Mouse (Mus musculus): Measurements from ENCODE around the gene Gars. TPM values are rescaled to one million over a fixed set of nuclear protein-coding genes. Genes with fewer than 3 reads are reported as not detected.

Gars gene
- total RNA-seq, 2 experiments from 2014 or later: 38.2 to 84.3 TPM

DNA sequence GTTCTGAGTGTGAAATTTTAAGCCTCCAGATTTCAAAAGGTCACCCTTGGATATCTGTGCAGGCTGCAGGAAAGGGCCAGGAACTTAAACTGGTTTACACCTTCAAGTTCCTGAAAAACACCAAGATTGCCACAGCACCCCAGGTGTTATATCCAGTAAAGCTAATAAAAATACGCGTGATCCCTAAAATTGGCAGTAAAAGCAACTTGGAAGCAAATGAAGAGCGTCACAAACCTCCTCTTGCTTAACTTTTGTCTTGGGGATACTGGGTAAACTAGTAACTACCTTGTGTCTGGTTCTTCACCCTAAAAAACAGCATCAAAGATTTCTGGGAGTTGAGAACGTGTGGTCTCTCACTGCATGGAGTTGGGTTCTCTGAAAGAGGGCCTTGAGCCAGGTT is 1.1 kb upstream of the Gars start:
- no peak for ATAC-seq (ENCODE audit: poor library complexity, severe bottlenecking)

- peak; percentile 8; the same call in 1 of the 2 replicates for ATAC-seq (ENCODE audit: poor library complexity, severe bottlenecking)
These were observed 1.1 kb downstream of the Gars start for GRCm38 (mm10) chr6:55038671-55039445.

GRCm38 (mm10) chr6:55039446-55039783 is 1.6 kb downstream of the Gars start:
- ATAC-seq (ENCODE audit: poor library complexity, severe bottlenecking): no peak

DNA sequence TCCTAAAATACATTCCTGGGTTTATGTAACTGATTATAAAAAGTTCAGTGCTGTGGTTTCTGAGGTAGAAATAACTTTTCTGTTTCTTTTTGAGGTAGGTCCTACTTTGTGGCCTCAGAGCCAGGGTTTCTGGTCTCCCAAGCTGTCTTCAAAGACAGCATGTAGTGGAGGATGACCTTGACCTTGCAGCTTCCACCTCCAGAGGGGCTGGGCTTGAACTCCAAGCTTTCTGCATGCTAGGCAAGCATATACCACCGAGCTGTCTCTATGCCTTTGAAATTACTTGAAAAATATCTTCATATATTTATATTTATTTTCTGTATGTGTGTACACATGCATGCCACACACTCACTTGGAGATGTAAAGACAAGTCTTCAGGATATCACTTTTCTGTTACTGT is 2.2 kb downstream of the Gars start:
- no peak for ATAC-seq (ENCODE audit: poor library complexity, severe bottlenecking)

DNA sequence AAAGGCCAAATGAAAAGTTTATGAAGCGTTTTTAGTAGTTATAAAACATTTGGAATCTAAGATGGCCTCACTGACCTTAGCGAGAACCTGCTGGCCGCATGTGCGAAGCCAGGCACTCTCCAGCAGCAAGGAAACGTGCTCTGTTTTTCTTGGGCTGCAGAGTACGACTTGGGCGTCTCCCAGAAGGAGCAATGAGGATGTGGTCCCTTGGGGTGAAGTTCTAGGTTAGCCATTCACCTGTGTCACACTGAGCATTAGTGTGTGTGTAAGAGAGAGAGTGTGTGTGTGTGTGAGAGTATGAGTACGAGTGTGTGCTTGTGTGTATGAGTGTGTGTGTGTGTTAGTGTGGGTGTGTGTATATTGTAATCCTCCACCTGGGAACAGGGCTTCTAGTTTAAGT is 5.4 kb downstream of the Gars start:
- ATAC-seq (ENCODE audit: poor library complexity, severe bottlenecking): no peak

DNA sequence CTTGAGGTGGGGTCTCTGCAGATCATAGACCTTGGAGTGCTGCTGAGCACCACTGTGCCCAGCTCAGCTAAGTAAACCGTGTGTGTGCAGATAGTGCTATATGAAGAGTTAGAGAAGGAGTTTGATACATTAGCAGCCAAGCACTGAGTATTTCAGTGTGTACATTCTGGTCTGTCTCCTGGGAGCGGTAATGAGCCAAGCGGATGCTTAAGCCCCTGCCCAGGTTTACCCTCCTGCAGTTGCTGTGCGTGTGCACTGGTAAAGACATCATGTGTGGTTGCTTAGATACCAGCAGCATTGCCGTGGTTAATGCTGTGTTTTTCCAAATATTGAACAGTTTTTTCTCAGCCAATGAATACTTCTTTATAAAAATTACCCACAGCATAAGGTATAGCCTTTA is 6.7 kb downstream of the Gars start:
- ATAC-seq (ENCODE audit: poor library complexity, severe bottlenecking): no peak

DNA sequence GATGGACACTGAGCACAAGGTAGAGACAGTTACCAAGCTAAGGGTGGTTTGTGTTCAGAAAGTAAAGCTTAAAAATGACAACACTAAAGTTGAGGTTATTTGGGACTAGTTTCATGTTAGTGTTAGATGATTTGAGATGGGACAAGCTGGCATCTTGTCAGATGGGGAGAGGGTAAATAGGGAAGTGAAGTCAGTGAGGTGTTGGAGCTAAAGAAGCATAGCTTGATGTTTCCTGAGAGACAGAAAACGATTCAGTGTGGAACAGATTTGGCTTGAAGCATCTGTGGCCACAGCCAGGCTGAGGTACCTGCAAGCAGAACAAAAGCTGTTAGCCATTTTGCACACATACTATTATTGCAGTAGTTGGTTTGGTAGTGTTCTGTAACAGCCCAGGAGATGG is 7.5 kb downstream of the Gars start:
- ATAC-seq (ENCODE audit: poor library complexity, severe bottlenecking): no peak

- ATAC-seq (ENCODE audit: poor library complexity, severe bottlenecking): no peak
These were observed 11.4 kb downstream of the Gars start for GRCm38 (mm10) chr6:55049186-55049585.

GRCm38 (mm10) chr6:55054491-55054890 is 16.7 kb downstream of the Gars start:
- no peak for ATAC-seq (ENCODE audit: poor library complexity, severe bottlenecking)

DNA sequence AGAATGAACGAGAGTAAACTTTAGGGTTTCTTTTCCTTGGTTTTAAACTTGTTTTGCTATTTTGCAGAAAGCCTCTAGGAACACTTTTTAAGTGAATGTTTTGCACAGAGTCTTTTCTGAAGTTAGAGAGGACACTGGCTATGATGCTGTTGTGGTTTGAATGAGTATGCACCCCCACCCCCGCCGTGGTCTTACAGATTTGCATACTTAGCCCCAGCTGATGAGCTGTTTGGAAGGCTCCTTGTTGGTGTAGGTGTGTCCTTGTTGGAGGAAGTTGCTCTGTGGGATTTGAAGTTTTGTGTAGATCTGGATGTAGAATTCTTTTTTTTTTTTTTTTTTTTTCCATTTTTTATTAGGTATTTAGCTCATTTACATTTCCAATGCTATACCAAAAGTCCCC is 19.6 kb downstream of the Gars start:
- ATAC-seq (ENCODE audit: poor library complexity, severe bottlenecking): no peak

GRCm38 (mm10) chr6:55060241-55060825 is 22.5 kb downstream of the Gars start:
- no peak for ATAC-seq (ENCODE audit: poor library complexity, severe bottlenecking)

GRCm38 (mm10) chr6:55061328-55061727 is 23.5 kb downstream of the Gars start:
- no peak for ATAC-seq (ENCODE audit: poor library complexity, severe bottlenecking)

DNA sequence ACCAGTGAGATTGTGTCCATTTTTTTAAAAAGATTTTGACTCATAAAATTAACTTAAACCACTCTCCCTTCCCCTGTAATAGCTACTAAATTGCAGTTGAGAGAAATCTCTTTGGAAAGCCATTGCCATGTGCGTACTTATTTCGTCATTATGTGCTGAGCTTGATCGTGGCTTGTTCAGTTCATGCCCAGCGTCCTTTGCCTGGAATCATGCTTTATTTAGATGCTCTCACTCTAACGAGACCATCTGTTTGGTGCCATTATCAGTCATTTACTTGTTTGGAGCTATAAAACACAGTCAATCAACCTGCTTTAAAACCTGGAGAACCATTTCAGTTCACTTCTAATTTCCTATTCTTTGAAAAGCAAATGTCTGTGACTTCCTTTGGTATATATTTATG is 24.4 kb downstream of the Gars start:
- ATAC-seq (ENCODE audit: poor library complexity, severe bottlenecking): no peak

- ATAC-seq (ENCODE audit: poor library complexity, severe bottlenecking): no peak
These were observed 26.1 kb downstream of the Gars start for GRCm38 (mm10) chr6:55063793-55064476.

DNA sequence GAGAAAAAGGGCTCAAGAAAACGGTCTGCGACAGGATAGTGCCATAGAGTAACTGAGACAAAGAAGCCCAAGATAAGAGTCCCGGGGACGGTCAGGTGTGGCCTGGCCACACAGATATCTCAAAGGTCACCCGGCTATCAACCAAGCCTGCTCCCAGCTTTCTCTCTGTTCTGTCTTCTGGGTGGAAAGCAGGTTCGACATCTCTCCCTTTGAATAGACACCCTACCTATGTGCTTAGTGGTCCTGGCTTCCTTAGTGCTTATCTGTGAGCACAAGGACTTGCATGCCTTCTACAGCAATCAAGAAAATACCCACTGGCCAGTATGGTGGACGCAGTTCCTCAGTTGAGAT is 26.6 kb downstream of the Gars start:
- no peak for ATAC-seq (ENCODE audit: poor library complexity, severe bottlenecking)

- ATAC-seq (ENCODE audit: poor library complexity, severe bottlenecking): no peak
These were observed 28.1 kb downstream of the Gars start for GRCm38 (mm10) chr6:55065903-55066302.

DNA sequence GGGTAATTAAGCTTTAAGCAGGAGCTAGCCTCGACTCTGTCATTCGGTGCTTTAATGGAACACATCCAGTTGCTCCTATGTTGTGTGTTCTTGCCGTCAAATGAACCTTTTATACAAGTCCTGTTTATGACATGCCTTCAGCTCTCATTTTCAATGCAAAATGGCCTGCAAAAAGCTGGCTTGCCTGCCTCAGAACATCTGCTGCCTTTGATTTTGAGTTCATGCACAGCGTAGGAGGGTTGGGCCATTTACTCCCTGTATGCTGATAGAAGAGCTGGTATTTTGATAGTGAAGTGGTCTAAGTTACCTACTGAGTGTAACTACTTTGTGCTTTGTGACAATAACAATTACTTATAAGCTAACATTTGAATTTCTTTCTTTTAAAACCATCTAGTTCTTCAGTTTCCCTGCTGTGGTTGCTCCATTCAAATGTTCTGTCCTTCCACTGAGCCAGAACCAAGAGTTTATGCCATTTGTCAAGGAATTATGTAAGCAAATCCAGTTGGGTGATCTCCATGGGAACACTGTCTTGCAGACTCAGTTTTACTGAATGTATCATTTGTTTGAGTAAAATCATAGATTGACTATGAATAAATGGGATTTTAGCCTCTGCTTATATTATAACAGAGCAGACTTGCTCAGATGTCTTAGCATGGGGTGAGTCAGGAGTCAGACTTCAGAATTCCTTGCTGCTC is 38.9 kb downstream of the Gars start:
- ATAC-seq (ENCODE audit: poor library complexity, severe bottlenecking): no peak

DNA sequence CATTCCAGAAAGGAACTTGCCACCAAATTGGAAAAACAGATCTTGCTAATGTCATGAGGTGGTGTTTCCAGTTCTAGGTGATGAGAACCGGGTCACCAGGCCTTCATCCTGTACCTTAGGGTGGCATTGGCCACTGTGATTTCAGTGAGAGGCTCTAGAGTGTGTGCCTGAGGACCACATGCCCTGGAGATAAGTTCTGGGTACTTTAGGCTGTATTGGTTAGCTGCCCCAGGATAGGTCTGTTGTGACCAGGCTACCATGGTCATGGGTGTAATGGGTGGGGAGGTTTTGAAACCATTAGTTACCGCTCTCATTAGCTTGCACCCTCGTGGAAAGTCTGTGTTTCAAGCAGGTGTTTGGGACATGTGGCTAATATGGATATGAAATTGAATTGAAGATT is 43.6 kb downstream of the Gars start:
- ATAC-seq (ENCODE audit: poor library complexity, severe bottlenecking): no peak

DNA sequence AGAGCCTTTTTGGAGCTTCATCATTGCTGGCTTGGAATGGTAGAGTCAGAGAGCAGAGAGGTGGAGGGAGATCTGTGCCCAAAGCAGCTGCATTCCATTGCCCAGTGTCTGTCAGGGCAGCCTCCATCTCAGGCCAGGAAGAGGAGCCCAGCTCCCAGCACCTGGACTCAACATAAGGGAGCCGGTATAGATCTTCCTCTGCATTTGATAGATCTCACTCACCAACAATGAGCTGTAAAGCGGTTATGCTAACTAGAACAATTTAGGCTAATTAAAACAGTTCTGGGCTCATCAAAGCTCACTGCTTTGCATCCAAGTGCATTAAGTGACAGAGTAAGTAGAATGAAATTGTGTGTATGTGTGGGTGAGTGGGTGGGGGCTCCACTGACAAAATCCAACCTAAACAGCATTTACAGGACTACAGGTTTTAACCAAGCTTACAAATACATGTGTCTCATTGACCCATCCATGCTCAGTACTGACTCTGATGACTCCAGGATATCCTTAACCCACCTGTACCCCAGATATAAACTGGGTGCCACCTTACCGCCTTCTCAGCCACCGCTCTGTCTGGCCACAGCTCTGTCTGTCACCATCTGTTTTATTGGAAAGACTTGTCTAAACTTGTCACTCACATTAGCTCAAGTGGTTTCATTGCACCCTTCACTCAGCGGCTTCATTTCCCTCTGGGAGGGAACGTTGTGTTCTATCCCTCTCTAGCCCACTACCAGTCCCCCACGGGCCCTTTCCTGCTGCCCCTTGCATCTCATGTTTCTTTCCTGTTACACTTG is 44.6 kb downstream of the Gars start:
- no peak for ATAC-seq (ENCODE audit: poor library complexity, severe bottlenecking)

GRCm38 (mm10) chr6:55087355-55087754 is 49.5 kb downstream of the Gars start:
- no peak for ATAC-seq (ENCODE audit: poor library complexity, severe bottlenecking)

- ATAC-seq (ENCODE audit: poor library complexity, severe bottlenecking): no peak
These were observed 52.8 kb downstream of the Gars start for GRCm38 (mm10) chr6:55090639-55091038.

Measured in megakaryocyte, adult 5-6 weeks (primary cell).